Mouse (Mus musculus) lung, postnatal 0 days (tissue): ENCODE measurements around the gene Eml1. TPM values are rescaled to one million over a fixed set of nuclear protein-coding genes. Genes with fewer than 3 reads are reported as not detected.

Experiments used
- ATAC-seq: fragments of 200-750 bp; cut with Nextera tagmentation; 2 replicates; pipeline ENCODE4 v1.8.0; 2017; ENCODE audit warnings: moderate library complexity
- DNase-seq: peaks from one replicate; pipeline ENCODE4 v3.0.0-alpha.2; 2016; ENCODE audit warnings: low spot score
- H3K27ac ChIP-seq: fragments of 300-500 bp; sonication (generic); 2 replicates; pipeline ENCODE4 v1.5.1; 2014; ENCODE audit warnings: antibody characterized with exemption, mild to moderate bottlenecking, low read length, mixed read lengths
- H3K27me3 ChIP-seq: fragments of 300-500 bp; sonication (generic); replicated peaks from 2 replicates; pipeline ENCODE4 v1.6.1; 2014; ENCODE audit warnings: low read length, mixed read lengths; ENCODE audit not compliant: insufficient read depth
- H3K36me3 ChIP-seq: fragments of 300-500 bp; sonication (generic); 2 replicates; pipeline ENCODE4 v1.6.1; 2014; ENCODE audit warnings: low read length, mixed read lengths; ENCODE audit not compliant: insufficient read depth
- H3K4me1 ChIP-seq: fragments of 300-500 bp; sonication (generic); 2 replicates; pipeline ENCODE4 v1.6.1; 2014; ENCODE audit warnings: antibody characterized with exemption, low read depth, low read length, mixed read lengths; ENCODE audit not compliant: insufficient read depth
- H3K4me2 ChIP-seq: fragments of 300-500 bp; sonication (generic); replicated peaks from 2 replicates; pipeline ENCODE4 v1.6.1; 2014; ENCODE audit warnings: low read depth, mild to moderate bottlenecking, low read length, moderate library complexity, mixed read lengths
- H3K4me3 ChIP-seq: fragments of 300-500 bp; sonication (generic); 2 replicates; pipeline ENCODE4 v1.5.1; 2014; ENCODE audit warnings: low read depth, low read length
- H3K9ac ChIP-seq: fragments of 300-500 bp; sonication (generic); replicated peaks from 2 replicates; pipeline ENCODE4 v1.6.1; 2014; ENCODE audit warnings: low read depth, mild to moderate bottlenecking
- H3K9me3 ChIP-seq: fragments of 300-500 bp; sonication (generic); 2 replicates; pipeline ENCODE4 v1.6.1; 2016; ENCODE audit warnings: low read length, mixed read lengths
- CTCF ChIP-seq: IDR thresholded peaks from 2 replicates; pipeline ENCODE4 v1.5.1; 2016; ENCODE audit warnings: antibody characterized with exemption, mild to moderate bottlenecking
- EP300 ChIP-seq: IDR thresholded peaks from 2 replicates; pipeline ENCODE4 v1.6.1; 2016; ENCODE audit warnings: antibody characterized with exemption, mild to moderate bottlenecking, control low read depth
- WGBS: fragments of 180-500 bp; shearing (Covaris S2); extraction: QIAGEN DNeasy Blood & Tissue Kit; methylation state at CpG from one replicate; pipeline ENCODE4 v1.1.7; 2014; 5-methylcytosine and 5-hydroxymethylcytosine counted together
- polyA plus RNA-seq: library from polyadenylated mRNA; unstranded; fragments of >200 nt; fragmentation: Nextera tagmentation; extraction: Ambion mirVana; gene quantifications from 2 replicates; pipeline ENCODE4 v1.2.1, GENCODE M21; 2015

The Eml1 gene
- polyA plus RNA-seq, 1 experiment from 2014 or later: 55.0 TPM

GRCm38 (mm10) chr12:108519374-108519773 is 148.6 kb downstream of the Eml1 start:
- Histone ChIP-seq H3K4me3 (no peak overlapping the region), H3K27ac (no peak overlapping the region), H3K4me1 (no peaks in the 10 kb centered on the region), H3K9me3 (no peaks in the 10 kb centered on the region), H3K4me2 (no peak overlapping the region), H3K9ac (no peak overlapping the region), H3K27me3 (no peaks in the 10 kb centered on the region), H3K36me3 (no peaks in the 10 kb centered on the region; the same call in 1 of the 2 replicates)
- ATAC-seq (no peak), DNase-seq (no peak)
- 66% methylated on average over 8 of the region's 8 CpGs for WGBS
- no peak for TF ChIP-seq CTCF
- TF ChIP-seq EP300: no peak

DNA sequence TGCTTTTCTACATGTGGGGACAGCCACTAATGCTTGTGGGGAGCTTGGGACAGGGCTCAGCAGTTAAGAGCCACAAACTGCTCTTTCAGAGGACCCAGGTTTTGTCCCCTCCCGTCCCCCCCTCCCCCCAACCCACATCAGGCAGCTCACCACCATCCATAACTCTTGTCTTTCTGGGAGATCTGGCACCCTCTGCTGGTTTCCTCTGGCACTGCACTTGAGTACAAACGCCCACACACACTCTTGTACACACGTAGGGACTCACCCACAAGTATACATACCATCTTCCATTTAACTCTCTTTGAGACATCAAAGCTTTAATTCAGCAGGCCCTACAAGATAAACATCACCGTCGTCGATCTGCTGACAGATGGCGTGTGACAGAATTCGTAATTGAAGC is 158.5 kb downstream of the Eml1 start:
- ATAC-seq (0 out of 2 replicates have a peak, but pooled peaks have one; percentile 43), DNase-seq (peak; percentile 54)
- Histone ChIP-seq H3K9me3 (no peaks in the 10 kb centered on the region), H3K4me1 (no peaks in the 10 kb centered on the region), H3K4me3 (no peak overlapping the region), H3K9ac (no peak overlapping the region), H3K27ac (no peak overlapping the region), H3K27me3 (no peaks in the 10 kb centered on the region), H3K4me2 (no peak overlapping the region), H3K36me3 (no peaks in the 10 kb centered on the region)
- WGBS: 41% methylated on average over 8 of the region's 8 CpGs
- TF ChIP-seq EP300: no peak
- peak; percentile 81 for TF ChIP-seq CTCF

DNA sequence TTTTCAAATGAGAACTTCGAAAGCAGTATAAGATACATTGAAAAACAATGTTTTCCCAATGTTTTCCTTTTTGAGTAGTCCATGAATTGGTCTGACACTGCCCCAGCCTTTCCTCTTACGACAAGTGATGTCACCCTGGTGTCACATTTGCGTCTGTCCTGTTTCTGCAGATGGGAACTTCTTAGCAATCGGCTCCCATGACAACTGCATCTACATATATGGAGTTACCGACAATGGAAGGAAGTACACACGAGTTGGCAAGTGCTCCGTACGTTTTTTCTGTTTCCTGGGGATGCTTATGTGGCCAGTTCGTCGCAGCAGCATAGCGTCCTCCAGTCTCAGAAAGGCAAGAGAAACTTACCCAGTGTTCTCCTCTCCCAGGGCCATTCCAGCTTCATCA is 163.7 kb downstream of the Eml1 start:
- WGBS: 74% methylated on average over 11 of the region's 11 CpGs
- DNase-seq: peak; percentile 34
- Histone ChIP-seq H3K9me3 (no peaks in the 10 kb centered on the region), H3K27ac (no peak overlapping the region), H3K27me3 (no peaks in the 10 kb centered on the region), H3K9ac (no peak overlapping the region), H3K36me3 (peaks cover 5% of the 10 kb centered on the region; the same call in 1 of the 2 replicates), H3K4me2 (no peak overlapping the region), H3K4me3 (no peak overlapping the region), H3K4me1 (no peaks in the 10 kb centered on the region)
- TF ChIP-seq EP300 (peak; percentile 59; the same call in 1 of the 2 replicates), CTCF (no peak)
- ATAC-seq: peak; percentile 62

GRCm38 (mm10) chr12:108536461-108536860 is 165.7 kb downstream of the Eml1 start:
- WGBS: 70% methylated on average over 10 of the region's 10 CpGs
- no peak overlapping the region for H3K27ac ChIP-seq
- no peaks in the 10 kb centered on the region for H3K4me1 ChIP-seq
- no peak overlapping the region for H3K4me3 ChIP-seq
- H3K9ac ChIP-seq: no peak overlapping the region
- DNase-seq (no peak), ATAC-seq (no peak)
- TF ChIP-seq CTCF (peak; percentile 68), EP300 (no peak)
- H3K9me3 ChIP-seq: no peaks in the 10 kb centered on the region
- H3K4me2 ChIP-seq: no peak overlapping the region
- H3K27me3 ChIP-seq: no peaks in the 10 kb centered on the region
- H3K36me3 ChIP-seq: peaks cover 5% of the 10 kb centered on the region; the same call in 1 of the 2 replicates

DNA sequence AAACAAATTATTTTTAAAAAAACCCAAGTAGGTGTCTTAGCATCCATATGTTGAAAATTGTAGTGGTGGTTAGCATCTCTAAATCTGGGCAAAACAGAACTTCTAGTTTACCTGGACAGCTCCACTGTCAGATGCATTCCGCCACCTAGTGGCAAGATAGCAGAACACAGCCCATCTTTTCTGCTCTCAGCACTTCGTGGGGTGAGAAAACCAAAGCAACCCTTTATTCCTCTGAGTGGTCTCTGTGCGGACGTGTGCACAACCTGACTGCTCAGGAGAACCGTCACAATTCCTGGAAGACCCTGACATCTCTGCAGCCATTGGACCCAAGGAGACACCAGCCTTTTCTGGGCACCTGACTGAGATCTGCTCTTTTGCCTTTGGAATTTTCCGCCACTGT is 170.3 kb downstream of the Eml1 start:
- ATAC-seq (0 out of 2 replicates have a peak, but pooled peaks have one; percentile 40), DNase-seq (peak; percentile 65)

DNA sequence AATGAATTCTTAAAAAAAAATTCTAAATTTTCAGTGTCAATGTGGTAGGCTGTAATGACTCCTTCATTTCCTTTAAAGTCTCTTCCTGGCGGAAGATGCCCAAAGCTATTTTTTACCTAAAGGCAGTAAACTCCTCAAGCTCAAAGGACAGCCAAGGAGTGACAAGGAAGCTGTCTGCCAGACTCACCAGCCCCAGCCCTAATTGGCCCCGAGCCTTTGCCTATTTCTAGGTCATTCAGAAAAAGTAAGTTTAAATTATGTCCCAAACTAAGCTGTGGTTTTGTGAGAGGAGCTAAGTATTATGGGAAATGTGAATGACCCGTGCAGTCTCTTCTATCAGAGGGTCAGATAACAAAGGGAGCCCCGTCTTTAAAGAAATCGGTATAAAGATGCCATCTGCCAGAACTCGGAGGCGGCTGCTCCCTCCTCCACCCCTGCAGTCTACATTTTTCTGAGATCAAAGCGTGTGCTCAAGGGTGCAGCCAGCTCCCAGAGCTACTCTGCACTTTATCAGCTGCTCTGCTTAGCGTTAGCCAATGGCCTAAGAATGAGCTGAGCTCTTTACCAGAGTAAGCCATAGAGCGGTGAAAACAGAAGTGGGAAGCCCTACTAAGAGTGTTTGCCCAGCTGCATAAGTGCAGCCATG is 175.9 kb downstream of the Eml1 start:
- Histone ChIP-seq H3K4me2 (peak overlapping the region; percentile 15; the same call in 1 of the 2 replicates), H3K9ac (no peak overlapping the region), H3K4me1 (no peaks in the 10 kb centered on the region), H3K27ac (no peak overlapping the region), H3K36me3 (no peaks in the 10 kb centered on the region), H3K4me3 (no peak overlapping the region), H3K9me3 (no peaks in the 10 kb centered on the region), H3K27me3 (no peaks in the 10 kb centered on the region)
- ATAC-seq: peak; percentile 81
- WGBS: 17% methylated on average over 10 of the region's 10 CpGs
- TF ChIP-seq CTCF (no peak), EP300 (no peak)
- peak; percentile 48 for DNase-seq

More for the DNA sequence above, 170.3 kb downstream of the Eml1 start:
- 22% methylated on average over 6 of the region's 6 CpGs for WGBS
- H3K4me2 ChIP-seq: no peak overlapping the region
- TF ChIP-seq CTCF (peak; percentile 89), EP300 (no peak)
- H3K4me1 ChIP-seq: no peaks in the 10 kb centered on the region
- no peaks in the 10 kb centered on the region; the same call in 1 of the 2 replicates for H3K36me3 ChIP-seq
- no peaks in the 10 kb centered on the region for H3K27me3 ChIP-seq
- H3K9me3 ChIP-seq: no peaks in the 10 kb centered on the region
- H3K4me3 ChIP-seq: no peak overlapping the region
- H3K9ac ChIP-seq: no peak overlapping the region
- H3K27ac ChIP-seq: no peak overlapping the region
